Mouse (Mus musculus): Measurements from ENCODE around the gene Arhgap1. TPM values are rescaled to one million over a fixed set of nuclear protein-coding genes. Genes with fewer than 3 reads are reported as not detected.

Gene Arhgap1
- polyA plus RNA-seq, 1 experiment = 52.7 TPM

DNA sequence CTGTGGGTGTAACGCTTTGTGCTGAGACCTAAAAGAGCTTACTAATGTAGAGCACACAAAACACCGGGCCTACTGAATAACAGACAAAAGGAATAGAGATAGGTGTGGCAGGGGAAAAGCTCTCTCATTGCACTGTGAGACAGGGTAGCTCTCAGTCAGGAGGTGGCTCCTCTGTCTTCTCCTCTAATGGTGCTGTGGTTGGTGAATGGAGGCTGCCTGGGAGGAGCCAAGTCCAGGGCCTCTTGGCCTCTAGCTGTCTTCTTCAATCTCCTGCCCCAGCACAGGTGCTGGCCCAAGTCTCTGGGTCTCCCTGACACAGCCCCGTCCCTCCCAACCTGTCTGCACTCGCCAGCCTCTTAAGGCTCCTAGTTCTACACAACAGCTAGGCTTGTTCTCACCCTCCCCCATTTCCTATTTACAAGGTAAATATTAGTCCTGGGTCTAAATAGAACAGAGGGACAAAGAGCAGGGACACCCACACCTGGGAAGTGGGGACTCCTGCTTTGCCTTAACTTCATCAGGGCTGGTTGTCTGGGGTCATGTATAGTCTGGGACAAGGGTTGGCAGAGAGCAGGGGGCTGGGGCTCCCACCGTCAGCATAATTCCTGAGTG is 12.8 kb upstream of the Arhgap1 start:
- no peaks in the 10 kb centered on the region for H3K36me3 ChIP-seq (ENCODE audit: control insufficient read depth, insufficient read depth)
- H3ac ChIP-seq (ENCODE audit: control insufficient read depth, insufficient read length) = no peak overlapping the region
- H3K4me3 ChIP-seq = no peak overlapping the region
- no peaks in the 10 kb centered on the region for H3K79me2 ChIP-seq (ENCODE audit: control insufficient read depth, insufficient read depth)
- H3K27me3 ChIP-seq (ENCODE audit: control insufficient read depth, insufficient read depth, insufficient read length) = no peaks in the 10 kb centered on the region
- TF ChIP-seq MYOG (IDR thresholded peaks at IDR 0.05; ENCODE audit: control insufficient read depth in 1 of 3, insufficient read depth in 1 of 3, insufficient read length in 2 of 3, low read depth in 2 of 3) (peak in 1 of 3 experiments; percentile 15), TCF12 (IDR thresholded peaks at IDR 0.05; ENCODE audit: insufficient read depth, poor library complexity, severe bottlenecking) (no peak)
- H3K4me2 ChIP-seq (ENCODE audit: low read depth) = no peak overlapping the region

DNA sequence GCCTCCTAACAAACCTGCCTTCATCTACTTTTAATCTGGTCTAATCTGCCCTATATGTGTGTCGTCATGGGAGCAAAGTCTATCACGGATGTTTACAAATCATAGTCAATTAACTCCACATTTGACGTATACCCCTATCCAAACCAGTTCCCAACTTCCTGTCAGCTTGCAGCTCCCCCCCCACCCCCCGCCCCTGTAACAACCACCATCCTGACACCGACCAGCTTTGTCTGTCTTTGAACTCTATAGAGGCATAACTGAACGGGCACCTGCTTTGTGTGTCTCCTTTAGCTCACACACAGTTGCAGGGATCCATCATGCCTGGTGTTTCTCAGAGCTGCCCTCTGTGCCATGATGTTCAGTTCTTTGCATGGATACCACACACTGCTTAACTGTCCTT is 10.7 kb upstream of the Arhgap1 start:
- no peak for TF ChIP-seq REST (IDR thresholded peaks at IDR 0.05; ENCODE audit: insufficient read depth, insufficient read length)
- TF ChIP-seq MAX (IDR thresholded peaks at IDR 0.05; ENCODE audit: low read depth) = no peak
- TF ChIP-seq SRF (IDR thresholded peaks at IDR 0.05; ENCODE audit: control insufficient read depth, insufficient read length, low read depth) = no peak
- TF ChIP-seq MYOD1 (IDR thresholded peaks at IDR 0.05; ENCODE audit: control insufficient read depth in 1 of 3, insufficient read length in 2 of 3, low read depth in 2 of 3) = no peak
- TF ChIP-seq CEBPB (IDR thresholded peaks at IDR 0.05; ENCODE audit: insufficient read depth, poor library complexity, severe bottlenecking) = no peak
- no peak for TF ChIP-seq POLR2A (IDR thresholded peaks at IDR 0.05; ENCODE audit: insufficient read length, low read depth)
- TF ChIP-seq USF1 (IDR thresholded peaks at IDR 0.05; ENCODE audit: low read depth) = no peak
- no peak for TF ChIP-seq POLR2AphosphoS2 (IDR thresholded peaks at IDR 0.05; ENCODE audit: insufficient read length, low read depth)
- no peak for TF ChIP-seq TCF3 (IDR thresholded peaks at IDR 0.05; ENCODE audit: insufficient read length, low read depth)
- TF ChIP-seq E2F4 (IDR thresholded peaks at IDR 0.05; ENCODE audit: insufficient read depth) = no peak
- no peak for TF ChIP-seq TCF12 (IDR thresholded peaks at IDR 0.05; ENCODE audit: insufficient read depth, poor library complexity, severe bottlenecking)
- TF ChIP-seq MYOG (IDR thresholded peaks at IDR 0.05; ENCODE audit: control insufficient read depth in 1 of 3, insufficient read depth in 1 of 3, insufficient read length in 2 of 3, low read depth in 2 of 3) = no peak
- Histone ChIP-seq H3K4me3 (no peak overlapping the region), H3ac (ENCODE audit: control insufficient read depth, insufficient read length) (no peak overlapping the region), H3K79me2 (ENCODE audit: control insufficient read depth, insufficient read depth) (no peaks in the 10 kb centered on the region), H3K27me3 (ENCODE audit: control insufficient read depth, insufficient read depth, insufficient read length) (no peaks in the 10 kb centered on the region), H3K4me2 (ENCODE audit: low read depth) (no peak overlapping the region), H3K36me3 (ENCODE audit: control insufficient read depth, insufficient read depth) (peaks cover 7% of the 10 kb centered on the region)

DNA sequence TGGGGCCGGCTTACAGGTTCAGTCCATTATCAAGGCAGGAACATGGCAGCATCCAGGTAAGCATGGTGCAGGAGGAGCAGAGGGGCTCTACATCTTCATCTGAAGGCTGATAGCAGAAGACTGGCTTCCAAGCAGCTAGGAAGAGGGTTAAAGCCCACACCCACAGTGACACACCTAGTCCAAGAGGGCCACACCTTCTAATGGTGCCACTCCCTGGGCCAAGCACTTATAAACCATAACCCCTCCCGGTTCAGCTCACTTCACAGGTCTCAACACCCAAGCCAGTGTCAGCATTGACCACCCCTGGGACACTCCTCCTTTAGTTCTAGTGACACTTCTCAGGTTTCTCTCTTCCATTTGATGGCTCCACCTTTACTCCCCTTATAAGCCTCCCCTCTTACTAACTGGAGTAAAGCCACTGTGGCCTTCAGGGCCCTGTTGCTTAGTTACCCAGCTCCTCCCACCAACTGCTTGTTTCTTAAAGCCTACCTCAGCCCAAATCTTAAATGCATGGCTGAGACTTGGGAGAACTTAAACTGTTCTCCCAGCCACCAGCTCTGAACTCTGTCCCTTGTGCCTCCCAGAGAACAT is 6.7 kb upstream of the Arhgap1 start:
- Histone ChIP-seq H3K4me3 (no peak overlapping the region), H3K36me3 (ENCODE audit: control insufficient read depth, insufficient read depth) (peaks cover 39% of the 10 kb centered on the region), H3ac (ENCODE audit: control insufficient read depth, insufficient read length) (no peak overlapping the region), H3K79me2 (ENCODE audit: control insufficient read depth, insufficient read depth) (peaks cover 12% of the 10 kb centered on the region), H3K27me3 (ENCODE audit: control insufficient read depth, insufficient read depth, insufficient read length) (no peaks in the 10 kb centered on the region), H3K4me2 (ENCODE audit: low read depth) (no peak overlapping the region)
- TF ChIP-seq TCF3 (IDR thresholded peaks at IDR 0.05; ENCODE audit: insufficient read length, low read depth) (no peak), MAX (IDR thresholded peaks at IDR 0.05; ENCODE audit: low read depth) (no peak), USF1 (IDR thresholded peaks at IDR 0.05; ENCODE audit: low read depth) (no peak), POLR2AphosphoS2 (IDR thresholded peaks at IDR 0.05; ENCODE audit: insufficient read length, low read depth) (peak; percentile 35)

DNA sequence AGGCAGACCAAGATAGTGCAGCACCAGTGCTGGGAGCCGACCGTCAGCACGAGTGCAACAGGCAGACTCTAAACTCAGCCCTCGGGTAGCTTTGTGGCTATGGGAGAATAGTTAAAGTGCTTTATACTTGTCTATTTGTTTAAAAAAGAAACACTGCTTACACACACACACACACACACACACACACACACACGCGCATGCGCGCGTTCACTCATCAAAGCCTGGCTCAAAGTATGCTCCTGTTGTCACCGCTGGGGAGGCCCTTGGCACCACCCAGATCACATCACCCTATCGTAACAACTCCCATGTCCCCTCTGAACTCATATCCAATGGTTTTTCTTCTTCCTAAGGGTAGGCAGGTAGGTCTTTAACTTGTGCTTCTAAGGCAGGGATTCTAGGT is 5.6 kb upstream of the Arhgap1 start:
- H3K4me2 ChIP-seq (ENCODE audit: low read depth) = no peak overlapping the region
- peaks cover 23% of the 10 kb centered on the region for H3K79me2 ChIP-seq (ENCODE audit: control insufficient read depth, insufficient read depth)
- no peak overlapping the region for H3ac ChIP-seq (ENCODE audit: control insufficient read depth, insufficient read length)
- TF ChIP-seq E2F4 (IDR thresholded peaks at IDR 0.05; ENCODE audit: insufficient read depth) (no peak), POLR2AphosphoS2 (IDR thresholded peaks at IDR 0.05; ENCODE audit: insufficient read length, low read depth) (no peak), CEBPB (IDR thresholded peaks at IDR 0.05; ENCODE audit: insufficient read depth, poor library complexity, severe bottlenecking) (no peak), USF1 (IDR thresholded peaks at IDR 0.05; ENCODE audit: low read depth) (no peak), POLR2A (IDR thresholded peaks at IDR 0.05; ENCODE audit: insufficient read length, low read depth) (no peak), MAX (IDR thresholded peaks at IDR 0.05; ENCODE audit: low read depth) (no peak), MYOG (IDR thresholded peaks at IDR 0.05; ENCODE audit: control insufficient read depth in 1 of 3, insufficient read depth in 1 of 3, insufficient read length in 2 of 3, low read depth in 2 of 3) (no peak), TCF12 (IDR thresholded peaks at IDR 0.05; ENCODE audit: insufficient read depth, poor library complexity, severe bottlenecking) (no peak), SRF (IDR thresholded peaks at IDR 0.05; ENCODE audit: control insufficient read depth, insufficient read length, low read depth) (no peak), TCF3 (IDR thresholded peaks at IDR 0.05; ENCODE audit: insufficient read length, low read depth) (no peak), REST (IDR thresholded peaks at IDR 0.05; ENCODE audit: insufficient read depth, insufficient read length) (no peak), MYOD1 (IDR thresholded peaks at IDR 0.05; ENCODE audit: control insufficient read depth in 1 of 3, insufficient read length in 2 of 3, low read depth in 2 of 3) (no peak)
- no peaks in the 10 kb centered on the region for H3K27me3 ChIP-seq (ENCODE audit: control insufficient read depth, insufficient read depth, insufficient read length)
- H3K4me3 ChIP-seq = no peak overlapping the region
- H3K36me3 ChIP-seq (ENCODE audit: control insufficient read depth, insufficient read depth) = peaks cover 39% of the 10 kb centered on the region

DNA sequence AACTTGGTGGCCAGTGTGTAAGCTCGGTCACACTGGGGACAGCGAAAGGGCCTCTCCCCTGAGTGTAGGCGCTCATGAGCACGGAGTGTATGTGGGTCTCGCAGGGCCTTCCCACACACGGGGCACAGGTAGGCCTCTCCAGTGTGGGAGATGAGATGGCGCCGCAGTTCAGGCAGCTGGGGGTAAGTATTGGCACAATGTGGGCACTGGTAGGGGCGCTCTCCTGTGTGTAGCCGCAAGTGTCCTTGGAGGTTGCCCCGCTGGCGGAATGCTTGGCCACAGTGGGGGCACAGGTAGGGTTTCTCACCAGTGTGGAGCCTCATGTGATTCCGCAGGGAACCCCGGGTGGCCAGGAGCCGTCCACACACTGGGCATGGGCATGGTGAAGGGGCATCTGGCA is 4.3 kb upstream of the Arhgap1 start:
- Histone ChIP-seq H3K4me2 (ENCODE audit: low read depth) (no peak overlapping the region), H3K27me3 (ENCODE audit: control insufficient read depth, insufficient read depth, insufficient read length) (no peaks in the 10 kb centered on the region), H3ac (ENCODE audit: control insufficient read depth, insufficient read length) (no peak overlapping the region), H3K4me3 (no peak overlapping the region), H3K36me3 (ENCODE audit: control insufficient read depth, insufficient read depth) (peaks cover 39% of the 10 kb centered on the region), H3K79me2 (ENCODE audit: control insufficient read depth, insufficient read depth) (peaks cover 31% of the 10 kb centered on the region)
- TF ChIP-seq SRF (IDR thresholded peaks at IDR 0.05; ENCODE audit: control insufficient read depth, insufficient read length, low read depth) (no peak), REST (IDR thresholded peaks at IDR 0.05; ENCODE audit: insufficient read depth, insufficient read length) (no peak), POLR2AphosphoS2 (IDR thresholded peaks at IDR 0.05; ENCODE audit: insufficient read length, low read depth) (no peak), MAX (IDR thresholded peaks at IDR 0.05; ENCODE audit: low read depth) (no peak), MYOG (IDR thresholded peaks at IDR 0.05; ENCODE audit: control insufficient read depth in 1 of 3, insufficient read depth in 1 of 3, insufficient read length in 2 of 3, low read depth in 2 of 3) (no peak), E2F4 (IDR thresholded peaks at IDR 0.05; ENCODE audit: insufficient read depth) (no peak), TCF12 (IDR thresholded peaks at IDR 0.05; ENCODE audit: insufficient read depth, poor library complexity, severe bottlenecking) (no peak), MYOD1 (IDR thresholded peaks at IDR 0.05; ENCODE audit: control insufficient read depth in 1 of 3, insufficient read length in 2 of 3, low read depth in 2 of 3) (no peak), USF1 (IDR thresholded peaks at IDR 0.05; ENCODE audit: low read depth) (no peak), TCF3 (IDR thresholded peaks at IDR 0.05; ENCODE audit: insufficient read length, low read depth) (no peak)
